Mouse (Mus musculus) lung, adult 18-20 months (tissue): ENCODE measurements around the gene Plk2.
"Not testable (repeated sequence)": the region's sequence is repeated elsewhere in the genome, so short reads cannot be mapped to it uniquely, and the experiment has no call there.

Experiments used
- DNase-seq, 2 experiments: peaks; one replicate each; pipeline ENCODE4 v3.0.0; 2022; ENCODE audit warnings: mixed read lengths in 2 of 2

Plk2 gene

DNA sequence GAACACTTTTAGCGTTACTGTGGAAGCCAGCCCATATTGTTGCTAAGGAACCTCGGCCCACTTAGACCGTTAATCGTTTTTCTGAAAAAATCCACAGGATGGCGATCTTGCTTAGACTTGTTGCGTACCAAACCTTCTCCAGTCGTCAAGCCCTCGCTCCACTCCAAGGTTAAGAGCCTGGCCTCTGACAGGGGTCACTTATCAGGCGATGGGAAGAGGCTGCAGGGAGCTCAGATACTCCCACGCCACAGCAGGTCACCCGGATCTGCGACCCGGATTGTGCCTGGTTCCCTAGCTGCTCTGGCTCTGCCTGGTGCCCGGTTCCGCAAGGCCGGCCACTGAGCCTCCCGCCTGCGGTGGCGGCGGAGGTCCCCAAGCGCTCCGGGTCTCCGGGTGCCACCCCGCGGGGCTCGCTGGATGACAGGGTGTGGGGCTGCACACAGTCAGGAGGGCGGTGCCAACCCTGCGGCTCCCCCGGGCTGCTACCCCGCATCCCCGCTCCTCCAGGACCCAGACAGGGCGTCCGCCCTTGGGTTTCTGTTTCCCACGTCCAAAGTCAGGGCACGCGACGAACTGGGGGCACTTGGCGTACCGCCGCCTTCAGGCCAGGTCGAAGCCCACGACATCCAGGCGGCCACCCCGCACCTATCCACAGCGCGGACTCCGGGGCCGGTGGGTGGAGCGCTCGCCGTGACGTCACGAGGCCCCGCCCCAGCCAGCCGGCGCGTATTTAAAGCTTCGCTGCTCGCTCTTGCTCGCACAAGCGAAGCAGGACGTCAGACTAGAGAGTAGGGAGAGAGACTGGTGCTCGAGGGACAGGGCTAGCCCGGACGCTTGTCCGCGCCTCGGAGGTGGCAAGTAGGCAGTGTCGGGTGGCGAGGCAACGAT is at the start of gene Plk2:
Gene Plk2, plus strand, starts transcription at position 756 of the 888 bp plus-strand sequence.
- peak; percentile 94 for DNase-seq

DNA sequence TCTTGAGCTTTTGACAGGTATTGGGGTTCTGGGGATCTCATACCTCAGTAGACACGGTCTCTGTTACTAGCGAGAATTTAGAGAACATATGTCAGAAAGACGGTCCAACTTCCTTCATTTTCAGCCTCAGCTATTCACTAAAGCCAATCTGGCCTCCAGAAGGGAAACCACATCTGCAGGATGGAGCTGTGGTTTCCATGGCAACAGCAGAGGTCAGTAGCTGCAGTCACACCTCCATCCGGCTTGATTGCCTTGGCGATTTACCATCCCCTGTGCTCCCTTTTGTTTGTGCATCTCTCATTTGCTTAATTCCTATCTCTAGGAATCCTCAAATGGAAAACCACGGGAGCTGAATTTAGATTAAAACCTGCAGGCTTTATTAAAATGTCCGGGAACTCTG is 48.1 kb upstream of the Plk2 start:
- no peak for DNase-seq

DNA sequence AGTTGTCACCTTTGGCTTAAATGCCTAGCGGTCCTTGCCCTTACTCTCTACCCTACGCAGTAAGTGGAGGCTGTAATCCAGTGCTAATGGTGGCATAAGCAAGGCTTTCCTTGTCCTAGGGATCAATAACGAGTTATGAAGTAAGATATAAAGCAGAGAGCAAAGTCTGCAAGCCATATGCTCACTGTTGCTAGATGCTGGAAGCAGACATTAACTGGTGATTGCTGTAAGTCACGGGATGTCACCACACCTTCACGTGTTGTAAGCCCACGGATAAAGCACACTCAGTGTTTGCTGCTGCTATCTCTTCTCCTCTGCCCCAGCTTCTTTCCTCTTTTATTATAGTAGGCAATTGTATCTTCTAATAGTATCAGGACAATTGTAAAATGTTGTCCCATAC is 43.8 kb upstream of the Plk2 start:
- DNase-seq: no peak

DNA sequence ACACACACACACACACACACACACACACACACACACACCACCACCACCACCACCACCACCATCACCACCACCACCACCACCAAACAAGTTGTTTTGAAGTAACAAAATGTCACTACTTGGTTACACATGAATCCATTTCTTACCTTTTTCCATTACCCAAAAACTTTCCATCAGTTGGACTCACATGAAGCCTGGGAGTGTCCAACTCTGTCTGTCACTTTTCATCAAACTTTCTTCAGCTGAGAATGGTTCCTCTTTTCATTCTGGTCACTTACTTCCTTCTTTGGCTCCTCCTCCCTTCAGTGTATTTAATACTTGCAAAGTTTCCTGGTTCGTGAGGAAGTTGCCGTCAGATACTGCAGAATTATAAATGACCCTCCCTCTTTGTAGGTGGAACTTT is 37.9 kb upstream of the Plk2 start, which contains the start of gene Gapt:
Gene Gapt, minus strand, starts transcription at position 259 of the 400 bp plus-strand sequence.
- DNase-seq: no peak

DNA sequence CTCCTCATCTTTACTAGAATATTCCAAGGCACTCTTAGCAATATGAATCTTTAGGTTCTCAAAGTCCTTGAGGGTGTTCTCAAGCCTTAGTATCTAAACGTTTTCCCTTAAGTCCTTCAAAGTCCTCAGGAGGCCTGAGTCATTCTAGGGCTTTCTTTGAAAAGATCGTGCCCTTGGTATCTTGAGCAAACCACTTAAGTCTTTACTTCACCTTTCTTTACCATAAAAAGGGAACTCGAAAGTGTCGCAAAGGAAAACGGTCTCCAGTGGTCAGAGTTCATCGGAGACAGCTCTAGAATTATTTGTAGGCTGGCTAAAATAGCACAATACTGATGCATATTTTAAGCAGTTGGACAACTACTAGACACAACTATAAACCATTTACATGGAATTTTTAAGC is 31.1 kb upstream of the Plk2 start:
- DNase-seq: peak in 1 of 2 experiments; percentile 8

DNA sequence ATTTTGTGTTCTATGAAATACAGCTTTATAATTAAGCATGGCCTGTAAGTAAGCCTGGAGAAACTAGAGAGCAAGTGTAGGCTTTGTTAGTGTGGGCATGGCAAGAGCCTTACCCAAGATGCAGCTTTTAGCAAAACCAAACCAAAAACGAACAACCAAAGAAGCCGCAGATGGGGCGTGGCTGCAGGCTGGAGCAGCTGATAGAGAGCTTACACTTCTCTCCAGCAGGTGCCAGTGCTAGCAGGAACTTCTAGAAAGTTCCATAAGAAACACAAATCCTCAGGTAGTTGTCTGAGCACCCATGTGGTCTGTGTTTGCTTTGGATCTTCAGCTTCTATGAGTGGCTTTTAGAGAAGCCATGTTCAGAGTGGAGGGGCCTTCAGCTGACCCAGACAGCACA is 28.4 kb upstream of the Plk2 start:
- no peak for DNase-seq

DNA sequence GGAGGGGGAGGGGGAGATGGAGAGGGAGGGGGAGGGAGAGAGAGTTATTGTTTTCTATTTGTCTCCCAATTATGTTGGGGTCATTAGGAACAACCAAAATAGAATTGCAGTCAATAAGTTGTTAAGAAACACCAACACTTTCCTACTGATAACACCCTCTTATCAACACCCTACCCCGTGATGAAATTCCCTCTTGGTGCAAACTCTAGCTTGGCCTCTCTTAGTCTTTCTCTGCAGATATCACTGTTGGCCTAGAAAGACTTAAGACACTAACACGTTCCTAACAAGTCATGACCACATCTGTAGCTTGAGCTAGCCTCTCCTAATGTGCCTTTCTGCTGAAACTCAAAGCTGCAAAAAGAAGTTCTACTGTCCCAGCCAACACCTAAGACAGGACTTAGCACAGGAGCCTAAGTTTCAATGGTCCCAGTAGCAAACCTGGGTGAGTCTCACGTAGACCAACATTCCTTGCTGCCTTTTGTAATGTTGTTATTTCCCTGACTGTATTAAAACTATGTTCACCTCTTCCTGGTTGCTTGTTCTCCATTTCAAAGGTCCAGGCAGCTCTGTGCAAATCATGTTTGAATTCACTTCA is 26.8 kb upstream of the Plk2 start:
- DNase-seq: no peak

DNA sequence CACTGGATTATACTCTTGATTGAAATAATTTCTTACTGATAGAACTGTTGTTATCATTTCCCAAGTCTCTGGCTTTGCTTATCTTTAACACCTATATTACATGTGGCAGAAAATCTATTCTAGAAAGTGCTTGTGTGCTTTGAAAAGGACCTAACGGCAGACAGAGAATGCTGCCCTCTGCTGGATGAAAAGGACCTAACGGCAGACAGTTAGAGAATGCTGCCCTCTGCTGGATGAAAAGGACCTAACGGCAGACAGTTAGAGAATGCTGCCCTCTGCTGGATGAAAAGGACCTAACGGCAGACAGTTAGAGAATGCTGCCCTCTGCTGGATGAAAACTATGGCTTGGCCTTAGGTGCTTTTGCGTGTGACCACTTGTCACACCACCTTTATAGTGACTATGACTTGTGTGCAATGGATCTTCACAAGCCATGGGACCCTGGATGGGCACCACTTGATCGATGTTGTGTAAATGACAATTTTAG is 26.2 kb upstream of the Plk2 start:
- DNase-seq: peak; percentile 55 to 59

DNA sequence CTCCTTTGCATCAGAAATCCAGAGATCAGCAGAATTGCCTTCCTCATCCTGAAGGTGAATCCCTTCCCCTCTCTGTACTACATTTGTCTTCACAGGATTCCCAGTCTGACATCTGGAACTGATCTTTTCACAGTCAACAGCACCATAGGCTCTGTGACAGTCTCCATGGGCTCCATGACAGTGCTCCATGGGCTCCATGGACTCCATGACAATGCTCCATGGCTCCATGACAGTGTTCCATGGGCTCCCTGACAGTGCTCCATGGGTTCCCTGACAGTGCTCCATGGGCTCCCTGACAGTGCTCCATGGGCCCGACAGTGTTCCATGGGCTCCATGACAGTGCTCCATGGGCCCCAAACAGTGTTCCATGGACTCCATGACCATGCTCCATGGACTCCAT is 25.2 kb upstream of the Plk2 start:
- DNase-seq: no peak

DNA sequence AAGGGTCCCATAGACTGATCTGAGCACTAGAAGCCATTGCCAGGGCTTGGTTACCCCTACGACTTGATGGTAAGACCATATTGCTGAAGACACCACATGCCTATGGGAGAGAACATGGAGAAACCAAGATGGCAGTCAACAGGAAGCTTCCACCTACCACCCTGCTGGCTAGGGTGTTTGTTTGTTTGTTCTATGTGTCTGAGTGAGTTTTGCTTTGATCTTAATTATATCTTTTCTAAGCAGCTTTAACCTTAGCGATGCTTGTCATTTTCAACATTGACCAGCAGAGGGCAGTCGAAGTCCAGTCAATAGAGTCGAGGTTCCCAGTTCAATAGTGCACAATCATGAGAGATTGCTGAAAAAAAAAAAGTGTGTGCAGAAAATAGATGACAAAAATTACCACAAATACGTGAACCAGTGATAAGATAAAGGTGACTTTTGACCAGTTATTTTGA is 12.4 kb upstream of the Plk2 start:
- no peak for DNase-seq

DNA sequence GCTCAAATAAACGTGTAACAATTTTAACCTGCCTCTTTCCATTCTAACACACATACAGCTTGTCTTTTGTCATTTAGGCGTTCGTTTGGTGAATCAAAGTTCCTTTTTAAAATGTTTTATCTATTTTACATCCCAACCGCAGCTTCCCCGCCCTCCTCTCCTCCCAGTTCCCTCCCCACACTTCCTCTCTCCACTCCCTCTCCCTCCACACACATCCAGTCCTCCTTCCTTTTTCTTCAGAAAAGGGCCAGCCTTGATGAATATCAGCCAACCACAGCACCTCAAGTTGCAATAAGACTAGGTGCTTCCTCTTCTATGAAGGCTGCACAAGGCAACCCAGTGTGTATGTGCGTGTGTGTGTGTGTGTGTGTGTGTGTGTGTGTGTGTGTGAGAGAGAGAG is 10.3 kb upstream of the Plk2 start:
- DNase-seq: no peak

DNA sequence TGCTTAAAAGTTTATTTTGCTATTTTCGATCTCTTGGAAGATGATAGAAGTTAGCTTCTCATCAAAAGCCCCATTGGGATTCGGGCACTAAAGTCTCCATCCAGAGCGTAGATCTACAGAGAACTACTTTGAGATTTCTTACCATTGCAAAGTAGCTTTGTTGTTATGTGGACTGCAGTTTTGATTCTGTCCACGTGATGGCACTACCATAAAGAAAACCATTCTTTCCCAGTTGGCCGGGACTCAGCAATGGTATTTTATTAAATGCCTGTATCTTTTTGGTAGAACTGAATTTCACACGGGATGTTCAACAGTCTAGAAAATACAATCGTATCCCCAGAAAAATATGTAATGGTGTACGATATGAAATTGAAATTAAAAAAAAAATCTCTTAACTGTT is 2.6 kb upstream of the Plk2 start:
- DNase-seq: peak in 1 of 2 experiments; percentile 61

DNA sequence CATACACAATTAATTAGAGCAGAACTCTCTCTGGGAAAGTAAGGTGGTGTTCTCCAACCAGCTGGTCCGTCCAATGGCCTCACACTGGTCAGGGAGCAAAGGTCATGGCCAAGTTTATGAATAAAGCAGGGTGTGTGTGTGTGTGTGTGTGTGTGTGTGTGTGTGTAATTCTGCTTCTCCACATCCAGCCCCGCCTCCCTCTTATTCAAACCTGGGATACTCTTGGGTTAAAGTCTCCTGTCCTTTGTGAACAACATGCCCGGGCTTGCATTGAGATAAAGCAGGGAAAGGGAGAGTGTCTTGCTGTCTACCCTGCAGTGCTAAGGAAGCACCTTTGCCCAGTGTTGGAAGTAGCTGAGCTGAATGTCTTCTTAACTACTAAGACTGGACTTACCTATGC is 2.2 kb upstream of the Plk2 start:
- DNase-seq: no peak

DNA sequence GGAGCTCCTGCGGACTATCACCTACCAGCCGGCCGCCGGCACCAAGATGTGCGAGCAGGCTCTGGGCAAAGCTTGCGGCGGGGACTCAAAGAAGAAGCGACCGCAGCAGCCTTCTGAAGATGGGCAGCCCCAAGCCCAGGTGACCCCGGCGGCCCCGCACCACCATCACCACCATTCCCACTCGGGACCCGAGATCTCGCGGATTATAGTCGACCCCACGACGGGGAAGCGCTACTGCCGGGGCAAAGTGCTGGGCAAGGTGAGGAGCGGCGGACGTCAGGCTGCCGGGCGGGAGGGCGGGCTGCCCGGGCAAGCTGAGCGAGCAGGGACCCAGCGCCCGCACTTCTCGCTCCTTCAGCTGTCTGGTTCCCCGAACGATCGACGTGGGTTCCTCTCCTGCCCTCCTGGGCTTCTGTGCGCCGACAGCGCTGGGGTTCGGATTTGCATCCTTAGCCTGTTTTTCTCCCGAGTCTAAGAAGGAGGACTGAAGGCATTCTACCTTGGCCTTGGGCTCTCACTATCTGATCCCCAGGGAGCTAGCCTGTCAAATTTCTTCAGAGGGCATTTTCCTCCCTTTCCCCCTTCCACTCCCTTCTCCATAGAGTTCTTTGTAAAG is 441 bp downstream of the Plk2 start:
- peak; percentile 20 to 41 for DNase-seq

DNA sequence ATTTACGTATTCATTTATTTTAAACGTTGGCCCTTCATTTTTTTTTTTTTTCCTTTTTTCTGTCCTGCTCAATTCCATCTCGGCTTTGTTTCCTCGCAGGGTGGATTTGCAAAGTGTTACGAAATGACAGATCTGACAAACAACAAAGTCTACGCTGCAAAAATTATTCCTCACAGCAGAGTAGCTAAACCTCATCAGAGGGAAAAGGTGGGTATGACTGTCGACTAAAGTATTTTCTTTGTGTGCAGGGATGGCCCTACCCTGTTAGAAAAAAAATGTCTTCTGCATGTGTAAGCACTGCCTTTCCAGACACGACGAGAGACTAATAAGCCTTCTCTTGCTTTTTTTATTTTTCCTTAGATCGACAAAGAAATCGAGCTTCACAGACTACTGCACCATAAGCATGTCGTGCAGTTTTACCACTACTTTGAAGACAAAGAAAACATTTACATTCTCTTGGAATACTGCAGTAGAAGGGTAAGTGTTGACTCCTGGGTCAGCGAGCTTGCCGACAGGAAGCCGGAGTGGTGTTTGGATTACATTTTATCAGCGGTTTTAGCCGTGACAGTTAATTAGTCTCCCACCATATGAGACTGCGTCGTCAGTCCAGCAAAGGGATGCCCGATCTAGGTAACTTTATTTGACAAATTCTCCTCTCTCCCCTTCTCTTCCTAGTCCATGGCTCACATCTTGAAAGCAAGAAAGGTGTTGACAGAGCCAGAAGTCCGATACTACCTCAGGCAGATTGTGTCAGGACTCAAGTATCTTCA is 1.3 kb downstream of the Plk2 start:
- DNase-seq: peak in 1 of 2 experiments; percentile 16

DNA sequence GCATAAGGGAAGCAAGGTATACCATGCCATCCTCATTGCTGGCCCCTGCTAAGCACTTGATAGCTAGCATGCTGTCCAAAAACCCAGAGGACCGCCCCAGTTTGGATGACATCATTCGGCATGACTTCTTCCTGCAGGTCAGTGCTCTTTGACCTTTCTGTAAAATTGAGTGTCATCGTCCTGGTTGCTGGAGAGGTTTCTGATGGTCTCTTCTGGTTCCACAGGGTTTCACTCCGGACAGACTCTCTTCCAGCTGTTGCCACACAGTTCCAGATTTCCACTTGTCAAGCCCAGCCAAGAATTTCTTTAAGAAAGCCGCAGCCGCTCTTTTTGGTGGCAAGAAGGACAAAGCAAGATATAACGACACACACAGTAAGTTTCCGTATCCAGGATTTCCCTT is 2.9 kb downstream of the Plk2 start:
- DNase-seq: peak in 1 of 2 experiments; percentile 41

DNA sequence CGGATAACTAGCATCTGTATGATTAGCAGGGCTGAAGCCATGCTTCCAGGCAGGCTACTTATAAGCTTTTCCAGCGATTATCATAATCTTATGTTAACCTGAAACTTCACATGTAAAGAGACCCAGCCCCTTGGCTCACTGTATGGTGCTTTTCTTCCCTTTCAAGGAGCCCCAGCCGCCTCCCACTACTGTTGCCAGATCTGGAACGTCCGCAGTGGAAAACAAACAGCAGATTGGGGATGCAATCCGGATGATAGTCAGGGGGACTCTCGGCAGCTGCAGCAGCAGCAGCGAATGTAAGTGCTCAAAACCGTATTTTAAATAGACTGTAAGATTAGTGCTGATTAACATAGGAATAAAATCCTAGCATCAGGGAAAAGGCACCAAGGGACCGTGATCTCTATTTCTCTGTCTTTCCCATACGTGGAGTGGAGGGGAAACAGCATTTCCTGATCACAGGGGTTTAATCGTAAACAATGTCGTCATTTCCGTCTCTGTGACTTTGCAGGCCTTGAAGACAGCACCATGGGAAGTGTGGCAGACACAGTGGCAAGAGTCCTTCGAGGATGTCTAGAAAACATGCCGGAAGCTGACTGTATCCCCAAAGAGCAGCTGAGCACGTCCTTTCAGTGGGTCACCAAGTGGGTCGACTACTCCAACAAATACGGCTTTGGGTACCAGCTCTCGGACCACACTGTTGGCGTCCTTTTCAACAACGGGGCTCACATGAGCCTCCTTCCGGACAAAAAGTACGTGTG is 3.8 kb downstream of the Plk2 start:
- peak in 1 of 2 experiments; percentile 46 for DNase-seq

DNA sequence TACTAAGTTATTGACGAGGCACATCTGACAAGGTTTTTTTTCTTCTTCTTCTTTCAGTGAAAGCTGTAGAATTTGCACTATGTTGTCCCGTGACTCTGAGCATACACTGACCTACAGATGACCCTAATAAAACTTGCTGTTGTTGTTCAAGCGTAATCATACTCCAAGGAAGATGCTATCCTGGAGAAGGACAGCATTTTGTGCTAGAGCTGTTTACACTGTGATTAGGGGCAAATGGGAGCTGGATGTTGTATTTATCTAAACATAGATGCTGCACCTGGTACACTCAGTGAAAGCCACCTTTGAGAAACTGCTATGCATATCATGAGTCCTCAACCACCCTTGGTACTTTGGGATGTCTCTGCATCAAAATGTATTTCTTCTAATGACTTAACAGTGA is 6.6 kb downstream of the Plk2 start:
- no peak for DNase-seq

DNA sequence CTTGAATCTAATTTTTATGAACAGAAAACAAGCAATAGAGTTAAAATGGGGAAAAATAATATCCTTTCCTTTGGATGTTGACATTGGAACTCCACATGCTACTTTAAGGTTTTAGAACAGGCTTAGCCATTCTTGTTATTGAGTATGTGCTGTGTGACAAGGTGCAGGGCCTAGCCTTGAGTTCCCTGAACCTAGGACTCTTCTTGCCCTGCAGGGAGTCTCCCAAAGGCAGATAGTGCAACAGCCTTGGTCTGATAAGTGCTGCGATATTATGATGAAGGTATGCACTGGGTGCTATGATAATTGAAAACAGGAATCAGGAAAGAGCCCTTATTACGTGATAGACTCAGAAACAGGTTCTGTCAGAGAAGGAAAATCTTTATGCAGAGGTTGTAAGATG is 7.0 kb downstream of the Plk2 start:
- no peak for DNase-seq

DNA sequence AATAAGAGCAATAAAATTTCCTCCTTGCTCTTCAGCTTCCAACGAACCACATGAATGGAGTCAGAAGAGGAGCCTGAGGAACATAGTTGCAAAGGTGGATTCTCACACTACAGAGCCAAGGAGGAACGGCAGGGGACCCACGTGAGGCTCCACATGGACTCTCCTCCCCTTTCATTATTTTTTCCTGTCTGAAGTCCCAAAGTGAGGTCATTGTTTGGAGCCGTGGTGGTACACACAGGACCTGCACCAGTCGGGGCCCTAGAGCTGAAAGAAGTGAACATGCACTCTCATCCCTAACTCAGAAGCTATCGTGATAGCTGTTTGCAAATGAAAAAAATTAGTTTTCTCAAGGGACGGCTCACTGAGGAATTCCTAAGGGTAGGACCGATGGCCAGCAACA is 9.2 kb downstream of the Plk2 start:
- DNase-seq: peak in 1 of 2 experiments; percentile 34

DNA sequence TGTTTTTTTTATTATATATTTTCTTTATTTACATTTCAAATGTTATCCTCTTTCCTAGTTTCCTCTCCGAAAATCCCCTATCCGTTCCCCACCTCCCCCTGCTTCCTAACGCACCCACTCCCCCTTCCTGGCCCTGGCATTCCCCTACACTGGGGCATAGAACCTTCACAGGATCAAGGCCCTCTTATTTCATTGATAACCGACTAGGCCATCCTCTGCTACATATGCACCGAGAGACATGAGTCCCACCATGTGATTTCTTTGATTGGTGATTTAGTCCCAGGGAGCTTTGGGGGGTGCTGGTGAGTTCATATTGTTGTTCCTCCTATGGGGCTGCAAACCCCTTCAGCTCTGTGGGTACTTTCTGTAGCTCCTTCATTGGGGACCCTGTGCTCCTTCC is 9.8 kb downstream of the Plk2 start:
- DNase-seq: not testable (repeated sequence)

DNA sequence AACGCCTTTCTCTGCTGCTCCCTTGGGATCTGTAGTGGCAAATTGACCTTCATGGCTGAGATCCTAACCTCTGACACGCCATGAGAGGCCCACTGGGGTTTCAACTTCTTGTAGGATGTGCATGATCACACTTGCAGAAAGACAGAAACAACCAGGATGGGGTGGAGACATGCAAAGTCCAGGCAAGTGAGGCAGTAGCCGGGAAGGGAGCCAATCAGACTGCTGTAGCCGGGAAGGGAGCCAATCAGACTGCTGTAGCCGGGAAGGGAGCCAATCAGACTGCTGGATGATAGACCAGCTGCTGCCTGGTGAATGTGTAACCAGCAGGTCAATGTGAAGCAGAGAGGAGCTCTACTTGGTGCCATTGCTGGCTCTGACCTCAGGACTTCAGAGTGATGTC is 11.3 kb downstream of the Plk2 start:
- no peak for DNase-seq
